In the genomic region with DNA sequence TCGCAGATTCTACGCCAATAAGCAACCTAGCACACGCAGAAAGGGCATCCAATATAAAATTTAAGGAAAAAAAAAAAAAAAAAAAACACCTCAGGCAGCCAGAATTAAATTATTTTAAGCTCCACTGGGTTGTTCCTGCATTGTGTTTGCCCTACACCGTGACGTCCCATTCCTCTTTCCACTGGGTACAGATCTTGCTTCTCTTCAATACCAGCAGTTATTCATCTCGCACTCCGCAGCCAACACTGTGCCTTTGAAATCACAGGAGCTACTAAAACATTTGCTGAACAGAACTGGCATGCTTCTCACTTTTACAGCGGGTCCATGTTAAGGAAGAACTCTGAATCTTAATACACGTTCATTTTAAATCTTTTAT, we compare ENCODE assay signal across 8 mouse cellular contexts. TPM values are rescaled to one million over a fixed set of nuclear protein-coding genes. Genes with fewer than 3 reads are reported as not detected.
A peak's percentile ranks its signal among the peaks of the same experiment; 100 is the strongest.
DNase-seq lines count a peak whose midpoint lies in the region; ATAC-seq lines count a peak whose summit lies in the region.

No protein-coding gene starts in this region.

- H3K36me3 ChIP-seq in kidney, embryonic 16.5 days (ENCODE audit: insufficient read depth, low read length), result no peaks in the 10 kb centered on the region
- H3K36me3 ChIP-seq in limb, embryonic 10.5 days, result peaks cover 3% of the 10 kb centered on the region

- H3K4me3 ChIP-seq in kidney, embryonic 16.5 days (ENCODE audit: low read length), result peak overlapping the region; percentile 81
- H3K4me3 ChIP-seq in limb, embryonic 10.5 days, result peak overlapping the region; percentile 77

- peaks cover 14% of the 10 kb centered on the region; the same call in 1 of the 2 replicates for H3K4me1 ChIP-seq in kidney, embryonic 16.5 days (ENCODE audit: insufficient read depth, low read length)
- peaks cover 8% of the 10 kb centered on the region; the same call in 1 of the 2 replicates for H3K4me1 ChIP-seq in limb, embryonic 10.5 days

- peak overlapping the region; percentile 94 for H3K27ac ChIP-seq in kidney, embryonic 16.5 days (ENCODE audit: low read length)
- H3K27ac ChIP-seq in limb, embryonic 10.5 days, result peak overlapping the region; percentile 88

- intact Hi-C loops in gastrocnemius, postnatal 14 days (cut with DNase I; ENCODE audit: low total_unique reads), result no loop called here

- 15% methylated on average over 9 of the region's 9 CpGs for WGBS in kidney, embryonic 16.5 days
- WGBS in limb, embryonic 10.5 days, result 23% methylated on average over 9 of the region's 9 CpGs

- H3K9ac ChIP-seq in kidney, embryonic 16.5 days (replicated peaks; ENCODE audit: low read length), result peak overlapping the region; percentile 85

- ATAC-seq in kidney, embryonic 16.5 days (ENCODE audit: low FRiP score, low TSS enrichment), result no peak

- peaks cover 4% of the 10 kb centered on the region; the same call in 1 of the 2 replicates for H3K9me3 ChIP-seq in kidney, embryonic 16.5 days (ENCODE audit: low read length)
- no peaks in the 10 kb centered on the region for H3K9me3 ChIP-seq in limb, embryonic 10.5 days (replicated peaks)

- H3K4me2 ChIP-seq in kidney, embryonic 16.5 days (replicated peaks; ENCODE audit: low read depth, low read length), result peak overlapping the region; percentile 80

- no peak for DNase-seq in kidney, postnatal 10 days
- DNase-seq in cerebellum, adult 11-12 months, result peak; percentile 61
- peak; percentile 46 to 67 for DNase-seq in frontal cortex, postnatal 36 days (ENCODE audit: low spot score in 2 of 2)
- no peak for DNase-seq in limb, embryonic 10.5 days (ENCODE audit: low spot score)
- DNase-seq in retina, postnatal 1 day, result peak; percentile 40
- no peak for DNase-seq in adrenal gland, postnatal 36 days
- no peak for DNase-seq in gastrocnemius, postnatal 14 days

- no peaks in the 10 kb centered on the region for H3K27me3 ChIP-seq in kidney, embryonic 16.5 days (ENCODE audit: insufficient read depth, low read length)
- H3K27me3 ChIP-seq in limb, embryonic 10.5 days (ENCODE audit: low read depth, poor library complexity, severe bottlenecking), result no peaks in the 10 kb centered on the region

RNA-seq across cellular contexts. Expression of a gene that starts 0.7 kb away (rescaled TPM):
- polyA plus RNA-seq in kidney, embryonic 16.5 days (2015; fragmentation: Nextera tagmentation; extraction: Ambion mirVana), result 37.2 and 39.6 TPM in 2 replicates
- polyA plus RNA-seq in limb, embryonic 10.5 days (2016; fragmentation: Nextera tagmentation; extraction: Ambion mirVana), result 40.3 and 47.6 TPM in 2 replicates
- 10 to 100 TPM; 13.4 to 13.7 TPM for total RNA-seq in adrenal gland, postnatal 36 days (2021)
- 10 to 100 TPM in 1 of 2 experiments, 1 to 10 TPM in 1; 8.1 to 10.8 TPM for total RNA-seq in gastrocnemius, postnatal 14 days (2021)

RNA-seq across cellular contexts. Expression of a gene that starts 39.7 kb away (rescaled TPM):
- 1.5 and 2.0 TPM in 2 replicates for polyA plus RNA-seq in kidney, embryonic 16.5 days (2015; fragmentation: Nextera tagmentation; extraction: Ambion mirVana)
- polyA plus RNA-seq in limb, embryonic 10.5 days (2016; fragmentation: Nextera tagmentation; extraction: Ambion mirVana), result 0.28 and 0.50 TPM in 2 replicates
- total RNA-seq in adrenal gland, postnatal 36 days (2021), result under 1 TPM; 0.56 to 0.99 TPM
- 1 to 10 TPM; 2.0 to 2.6 TPM for total RNA-seq in gastrocnemius, postnatal 14 days (2021)

Comparison
In these comparisons a context has a peak if more than half of its experiments do, and no peak if none do; other contexts are left out.
1. DNase-seq: peak in cerebellum, adult 11-12 months (single experiment), frontal cortex, postnatal 36 days (2 of 2) and retina, postnatal 1 day (single experiment); none in kidney, postnatal 10 days (single experiment), limb, embryonic 10.5 days (single experiment), adrenal gland, postnatal 36 days (0 of 2) and gastrocnemius, postnatal 14 days (single experiment).